Mouse (Mus musculus) bone marrow macrophage, adult 2 months (primary cell): ENCODE results near the gene Shank2.

Experiments used
- CTCF ChIP-seq: IDR thresholded peaks from 2 replicates; pipeline ENCODE4 v1.5.1; 2012; ENCODE audit warnings: low read depth, mild to moderate bottlenecking, low read length, moderate library complexity
- POLR2A ChIP-seq: IDR thresholded peaks from 2 replicates; pipeline ENCODE4 v1.6.1; 2012; ENCODE audit warnings: mild to moderate bottlenecking, low read depth, low read length, borderline replicate concordance

- TF ChIP-seq CTCF (no peak), POLR2A (no peak)
Measured at GRCm38 (mm10) chr7:144268329-144268728, 266.6 kb downstream of the Shank2 start.
